Mouse (Mus musculus): ENCODE measurements around the gene Hif3a. TPM values are rescaled to one million over a fixed set of nuclear protein-coding genes. Genes with fewer than 3 reads are reported as not detected.
"Not testable (repeated sequence)": the region's sequence is repeated elsewhere in the genome, so short reads cannot be mapped to it uniquely, and the experiment has no call there.

Gene Hif3a
- 8.0 and 9.6 TPM in 2 replicates for total RNA-seq (2012; rRNA removed)
- 10 to 100 TPM in 1 of 2 experiments, not detected in 1; 37.9 TPM for polyA plus RNA-seq (2012; ENCODE audit: insufficient read depth in 1 of 2, insufficient read length in 2 of 2, low read depth in 1 of 2, low replicate concordance in 2 of 2, missing spikeins in 1 of 2)

GRCm38 (mm10) chr7:17062389-17062788, at the start of gene Hif3a:
TSS of gene Hif3a (minus strand) at chr7:17062427.
- peaks cover 7% of the 10 kb centered on the region; the same call in 1 of the 2 replicates for H3K79me2 ChIP-seq (ENCODE audit: control insufficient read depth, insufficient read depth, low read length, poor library complexity)
- H3K4me3 ChIP-seq (ENCODE audit: control insufficient read depth in 1 of 2, insufficient read depth in 1 of 2, low read depth in 2 of 2, low read length in 2 of 2), result no peak within 1 kb of the TSS
- H3K9me3 ChIP-seq (replicated peaks; ENCODE audit: insufficient read depth, low read length), result no peaks in the 10 kb centered on the region
- DNase-seq (ENCODE audit: low read depth, low spot score), result no peak
- no peak within 1 kb of the TSS; the same call in 1 of the 2 replicates for H3K9ac ChIP-seq (ENCODE audit: control insufficient read depth, low read depth, low read length, poor library complexity, severe bottlenecking)
- peaks cover 9 to 49% of the 10 kb centered on the region in 2 experiments for H3K4me1 ChIP-seq (ENCODE audit: control insufficient read depth in 1 of 2, insufficient read depth in 2 of 2, low read length in 2 of 2)
- TF ChIP-seq E2F4 (IDR thresholded peaks at IDR 0.05; ENCODE audit: borderline replicate concordance, low read depth, low read length) (no peak), RCOR1 (IDR thresholded peaks at IDR 0.05; ENCODE audit: low read depth, low read length) (no peak), POLR2A (IDR thresholded peaks at IDR 0.05; ENCODE audit: control insufficient read depth in 1 of 2, insufficient read depth in 1 of 2, low read depth in 1 of 2, low read length in 2 of 2, poor library complexity in 1 of 2) (no peak), SIN3A (IDR thresholded peaks at IDR 0.05; ENCODE audit: low read length) (no peak), MYC (IDR thresholded peaks at IDR 0.05; ENCODE audit: low read depth, low read length) (no peak), SMC3 (IDR thresholded peaks at IDR 0.05; ENCODE audit: low read depth, low read length) (no peak), CTCF (IDR thresholded peaks at IDR 0.05 in 2 of 3, conservative IDR thresholded peaks at IDR 0.05 in 1 of 3; ENCODE audit: control insufficient read depth in 1 of 3, insufficient read depth in 1 of 3, low read depth in 2 of 3, low read length in 3 of 3, poor library complexity in 1 of 3, severe bottlenecking in 1 of 3) (no peak), KAT2A (conservative IDR thresholded peaks at IDR 0.05; ENCODE audit: low read depth, low read length) (no peak)
- peaks cover 0 to 25% of the 10 kb centered on the region in 2 experiments; a peak in 2 of 4 replicates for H3K36me3 ChIP-seq (ENCODE audit: control insufficient read depth in 1 of 2, insufficient read depth in 2 of 2, low read length in 2 of 2)
- H3K27ac ChIP-seq (ENCODE audit: control insufficient read depth, low read depth, low read length), result no peak within 1 kb of the TSS
- H3K27me3 ChIP-seq (ENCODE audit: control insufficient read depth in 1 of 2, insufficient read depth in 2 of 2, low read length in 2 of 2), result no peaks in the 10 kb centered on the region

- not testable (repeated sequence) for H3K9me3 ChIP-seq (replicated peaks; ENCODE audit: insufficient read depth, low read length); H3K27me3 ChIP-seq (ENCODE audit: control insufficient read depth in 1 of 2, insufficient read depth in 2 of 2, low read length in 2 of 2); H3K36me3 ChIP-seq (ENCODE audit: control insufficient read depth in 1 of 2, insufficient read depth in 2 of 2, low read length in 2 of 2); H3K27ac ChIP-seq (ENCODE audit: control insufficient read depth, low read depth, low read length); H3K4me1 ChIP-seq (ENCODE audit: control insufficient read depth in 1 of 2, insufficient read depth in 2 of 2, low read length in 2 of 2); H3K9ac ChIP-seq (ENCODE audit: control insufficient read depth, low read depth, low read length, poor library complexity, severe bottlenecking); DNase-seq (ENCODE audit: low read depth, low spot score); H3K4me3 ChIP-seq (ENCODE audit: control insufficient read depth in 1 of 2, insufficient read depth in 1 of 2, low read depth in 2 of 2, low read length in 2 of 2); H3K79me2 ChIP-seq (ENCODE audit: control insufficient read depth, insufficient read depth, low read length, poor library complexity)
Measured at GRCm38 (mm10) chr7:17101631-17102030, 39.4 kb upstream of the Hif3a start.

- Histone ChIP-seq H3K4me3 (ENCODE audit: control insufficient read depth in 1 of 2, insufficient read depth in 1 of 2, low read depth in 2 of 2, low read length in 2 of 2) (no peak overlapping the region), H3K9ac (ENCODE audit: control insufficient read depth, low read depth, low read length, poor library complexity, severe bottlenecking) (no peak overlapping the region), H3K27ac (ENCODE audit: control insufficient read depth, low read depth, low read length) (no peak overlapping the region), H3K4me1 (ENCODE audit: control insufficient read depth in 1 of 2, insufficient read depth in 2 of 2, low read length in 2 of 2) (no peaks in the 10 kb centered on the region), H3K27me3 (ENCODE audit: control insufficient read depth in 1 of 2, insufficient read depth in 2 of 2, low read length in 2 of 2) (no peaks in the 10 kb centered on the region), H3K36me3 (ENCODE audit: control insufficient read depth in 1 of 2, insufficient read depth in 2 of 2, low read length in 2 of 2) (no peaks in the 10 kb centered on the region), H3K79me2 (ENCODE audit: control insufficient read depth, insufficient read depth, low read length, poor library complexity) (no peaks in the 10 kb centered on the region), H3K9me3 (replicated peaks; ENCODE audit: insufficient read depth, low read length) (no peaks in the 10 kb centered on the region)
- peak; percentile 49 for DNase-seq (ENCODE audit: low read depth, low spot score)
- TF ChIP-seq CTCF (IDR thresholded peaks at IDR 0.05 in 2 of 3, conservative IDR thresholded peaks at IDR 0.05 in 1 of 3; ENCODE audit: control insufficient read depth in 1 of 3, insufficient read depth in 1 of 3, low read depth in 2 of 3, low read length in 3 of 3, poor library complexity in 1 of 3, severe bottlenecking in 1 of 3), result peak; percentile 23 to 63 (median 47); a peak in 5 of 6 replicates
- peak; percentile 11 for TF ChIP-seq RAD21 (IDR thresholded peaks at IDR 0.05; ENCODE audit: low read depth, low read length)
- TF ChIP-seq MAZ (IDR thresholded peaks at IDR 0.05; ENCODE audit: low read depth, low read length), result no peak
- peak; percentile 22; the same call in 1 of the 2 replicates for TF ChIP-seq SMC3 (IDR thresholded peaks at IDR 0.05; ENCODE audit: low read depth, low read length)
- TF ChIP-seq NELFE (IDR thresholded peaks at IDR 0.05; ENCODE audit: low read depth, low read length), result no peak
Measured at GRCm38 (mm10) chr7:17091280-17091679, 29.1 kb upstream of the Hif3a start.

Measured in MEL (cell line).